ENCODE assay signal across 26 mouse cellular contexts in genomic region chrX:52412936-52413335, GRCm38 (mm10).
"Had no signal": no experiment of that assay in that cellular context is flagged by ENCODE, and none has a peak within 500 bp of the region (broad histone marks: within the 10 kb centered on the region; RNA-seq: fewer than 3 reads in every experiment).

No protein-coding gene starts in this region.

- H3K4me1 ChIP-seq: heart, embryonic 13.5 days; heart, embryonic 15.5 days; hindbrain, embryonic 13.5 days; hindbrain, embryonic 15.5 days; kidney, embryonic 15.5 days; limb, embryonic 15.5 days; liver, embryonic 12.5 days had no signal

- H3K27me3 ChIP-seq: heart, embryonic 13.5 days; heart, embryonic 15.5 days; hindbrain, embryonic 13.5 days; hindbrain, embryonic 15.5 days; limb, embryonic 13.5 days; limb, embryonic 15.5 days; liver, embryonic 12.5 days had no signal

- H3K9me3 ChIP-seq: heart, embryonic 13.5 days; heart, embryonic 15.5 days; hindbrain, embryonic 13.5 days; hindbrain, embryonic 15.5 days; kidney, embryonic 15.5 days; limb, embryonic 13.5 days; limb, embryonic 15.5 days; liver, embryonic 12.5 days had no signal

- DNase-seq: gastrocnemius, postnatal 14 days; gastrocnemius, postnatal 36 days; heart, adult 11 months; heart, adult 2 months; heart, postnatal 14 days; heart, postnatal 36 days; kidney, adult 11 months; kidney, adult 2 months; kidney, adult 9 months; kidney, postnatal 14 days; kidney, postnatal 36 days; layer of hippocampus, adult 9-11 months; layer of hippocampus, postnatal 36 days; left cerebral cortex, postnatal 4 days had no signal

- H3K36me3 ChIP-seq: heart, embryonic 13.5 days; heart, embryonic 15.5 days; hindbrain, embryonic 13.5 days; hindbrain, embryonic 15.5 days; kidney, embryonic 15.5 days; limb, embryonic 13.5 days; limb, embryonic 15.5 days; liver, embryonic 12.5 days had no signal

- H3K27ac ChIP-seq: heart, adult 2 months; heart, embryonic 13.5 days; heart, embryonic 15.5 days; hindbrain, embryonic 13.5 days; hindbrain, embryonic 15.5 days; hindbrain, postnatal 0 days; kidney, embryonic 15.5 days; kidney, postnatal 0 days; limb, embryonic 13.5 days; limb, embryonic 15.5 days; liver, embryonic 12.5 days had no signal

- H3K4me2 ChIP-seq: heart, embryonic 11.5 days; heart, embryonic 13.5 days; heart, embryonic 15.5 days; hindbrain, embryonic 13.5 days; hindbrain, embryonic 15.5 days; kidney, embryonic 15.5 days; limb, embryonic 13.5 days; limb, embryonic 15.5 days; liver, embryonic 12.5 days had no signal

- ATAC-seq: hindbrain, postnatal 0 days; intestine, embryonic 16.5 days; liver, embryonic 12.5 days had no signal

- H3K9ac ChIP-seq: heart, embryonic 13.5 days; heart, embryonic 15.5 days; hindbrain, embryonic 13.5 days; hindbrain, embryonic 15.5 days; kidney, embryonic 15.5 days; limb, embryonic 13.5 days; limb, embryonic 15.5 days; liver, embryonic 12.5 days had no signal

- H3K4me3 ChIP-seq: heart, adult 2 months; heart, embryonic 13.5 days; heart, embryonic 15.5 days; hindbrain, embryonic 13.5 days; hindbrain, embryonic 15.5 days; kidney, embryonic 15.5 days; limb, embryonic 13.5 days; limb, embryonic 15.5 days; liver, embryonic 12.5 days had no signal
